Comparison of ENCODE assay signal across 9 mouse cellular contexts in the genomic region with DNA sequence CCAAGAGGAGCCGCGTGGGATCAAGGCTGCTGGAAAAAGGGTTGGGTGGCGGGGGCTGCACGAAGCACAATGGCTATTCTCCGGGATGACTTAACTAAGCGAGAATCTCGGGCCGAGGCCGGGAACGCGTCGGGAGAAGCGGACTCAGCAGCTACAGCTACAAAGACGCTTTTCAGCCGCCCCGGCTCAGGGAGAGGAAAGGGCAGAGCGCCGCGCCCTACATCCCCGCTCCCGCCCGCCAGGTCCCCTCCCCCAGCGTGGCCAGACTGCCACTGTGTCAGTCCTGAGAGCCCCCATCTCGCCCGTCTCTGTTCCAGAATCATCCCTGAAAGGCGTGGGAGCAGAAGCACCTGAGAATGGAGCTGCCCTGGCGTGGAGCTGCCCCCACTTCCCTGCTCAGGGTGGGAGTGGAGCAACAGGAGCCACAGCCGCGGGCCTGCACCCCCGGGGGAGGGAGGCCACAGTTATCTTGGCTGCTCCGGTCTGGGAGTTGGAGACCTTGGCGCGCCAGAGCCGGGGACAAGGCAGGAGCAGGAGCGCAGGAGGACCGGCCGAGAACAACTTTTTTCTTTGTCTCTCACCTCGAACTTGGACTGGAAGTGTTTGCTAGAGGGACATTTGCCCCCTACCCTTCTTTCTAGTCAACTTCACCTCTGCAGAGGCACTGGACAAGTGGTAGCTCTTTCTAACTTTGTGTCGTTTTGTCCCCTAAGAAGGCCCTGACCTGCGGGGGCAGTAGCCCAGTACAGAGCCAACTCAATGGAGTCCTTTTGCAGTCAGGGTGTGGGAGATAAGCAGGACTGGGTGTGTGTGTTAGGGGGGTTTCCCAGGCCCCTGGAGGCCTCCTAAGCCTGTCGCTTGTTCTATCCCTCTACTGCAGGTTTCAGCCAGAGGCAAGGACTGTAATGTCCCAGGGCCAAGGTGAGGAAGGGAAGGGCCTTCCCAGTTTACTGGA. TPM values are rescaled to one million over a fixed set of nuclear protein-coding genes. Genes with fewer than 3 reads are reported as not detected.
DNase-seq lines count a peak whose midpoint lies in the region; ATAC-seq and TF ChIP-seq lines count a peak whose summit lies in the region.
"Had no signal": no experiment of that assay in that cellular context is flagged by ENCODE, and none has a peak within 500 bp of the region (broad histone marks: within the 10 kb centered on the region; RNA-seq: fewer than 3 reads in every experiment).

No protein-coding gene starts in this region.

- no peaks in the 10 kb centered on the region for H3K9me3 ChIP-seq in heart, postnatal 0 days (replicated peaks; ENCODE audit: control insufficient read depth, low read length)
- H3K9me3 ChIP-seq in limb, embryonic 15.5 days: no peaks in the 10 kb centered on the region
- no peaks in the 10 kb centered on the region for H3K9me3 ChIP-seq in midbrain, postnatal 0 days (ENCODE audit: low read length)

- no peak for TF ChIP-seq CTCF in heart, postnatal 0 days (IDR thresholded peaks at IDR 0.05; ENCODE audit: low read depth)
- TF ChIP-seq CTCF in midbrain, postnatal 0 days (IDR thresholded peaks at IDR 0.05): no peak

- intact Hi-C loops in heart, postnatal 25 days (cut with DNase I): no loop called here

- peak overlapping the region; percentile 11 for H3K27ac ChIP-seq in brown adipose tissue, adult 24 weeks (replicated peaks; ENCODE audit: low read depth, low read length)
- H3K27ac ChIP-seq in heart, postnatal 0 days (ENCODE audit: low read depth): peak overlapping the region; percentile 32
- no peak overlapping the region for H3K27ac ChIP-seq in limb, embryonic 15.5 days
- H3K27ac ChIP-seq in midbrain, postnatal 0 days (ENCODE audit: low read depth, low read length): no peak overlapping the region

- peak overlapping the region; percentile 76 for H3K4me3 ChIP-seq in brown adipose tissue, adult 24 weeks (ENCODE audit: insufficient read depth, low read depth, low read length)
- H3K4me3 ChIP-seq in heart, postnatal 0 days (ENCODE audit: low read depth, low read length): peak overlapping the region; percentile 42
- H3K4me3 ChIP-seq in limb, embryonic 15.5 days: peak overlapping the region; percentile 50
- H3K4me3 ChIP-seq in midbrain, postnatal 0 days (ENCODE audit: low read depth, low read length): peak overlapping the region; percentile 53

- H3K9ac ChIP-seq in heart, postnatal 0 days (replicated peaks; ENCODE audit: low read depth, low read length): peak overlapping the region; percentile 12; the same call in 1 of the 2 replicates
- H3K9ac ChIP-seq in limb, embryonic 15.5 days: no peak overlapping the region
- peak overlapping the region; percentile 24; the same call in 1 of the 2 replicates for H3K9ac ChIP-seq in midbrain, postnatal 0 days (replicated peaks; ENCODE audit: low read length, poor library complexity, severe bottlenecking)

- WGBS in heart, postnatal 0 days: 6% methylated on average over 40 of the region's 41 CpGs
- 6% methylated on average over 41 of the region's 41 CpGs for WGBS in limb, embryonic 15.5 days
- 3% methylated on average over 41 of the region's 41 CpGs for WGBS in midbrain, postnatal 0 days

- no peak for TF ChIP-seq EP300 in heart, postnatal 0 days (IDR thresholded peaks at IDR 0.05; ENCODE audit: low read depth)

- ATAC-seq in heart, postnatal 0 days (ENCODE audit: insufficient read depth, low read depth): peak; percentile 16
- 0 out of 2 replicates have a peak, but pooled peaks have one; percentile 12 for ATAC-seq in limb, embryonic 15.5 days (ENCODE audit: insufficient number of reproducible peaks, low FRiP score, low TSS enrichment, low read depth)
- no peak for ATAC-seq in midbrain, postnatal 0 days (ENCODE audit: low FRiP score)

- DNase-seq in heart, adult 11 months: peak; percentile 94
- DNase-seq in heart, postnatal 25 days (ENCODE audit: low spot score): no peak
- DNase-seq in heart, postnatal 0 days (ENCODE audit: low spot score): peak; percentile 59
- no peak for DNase-seq in midbrain, postnatal 0 days (ENCODE audit: low spot score)
- DNase-seq in spleen, postnatal 4 days (ENCODE audit: low spot score in 2 of 2): no peak
- no peak for DNase-seq in left cerebral cortex, adult 9 months (ENCODE audit: low spot score in 2 of 2)

- no peaks in the 10 kb centered on the region for H3K36me3 ChIP-seq in heart, postnatal 0 days (replicated peaks; ENCODE audit: control insufficient read depth, insufficient read depth, low read length)
- no peaks in the 10 kb centered on the region for H3K36me3 ChIP-seq in limb, embryonic 15.5 days
- no peaks in the 10 kb centered on the region for H3K36me3 ChIP-seq in midbrain, postnatal 0 days (ENCODE audit: insufficient read depth, low read length)

- peaks cover 65% of the 10 kb centered on the region for H3K27me3 ChIP-seq in heart, postnatal 0 days (ENCODE audit: control insufficient read depth, insufficient read depth, low read length)
- peaks cover 91% of the 10 kb centered on the region for H3K27me3 ChIP-seq in limb, embryonic 15.5 days
- H3K27me3 ChIP-seq in midbrain, postnatal 0 days (ENCODE audit: insufficient read depth, low read length): peaks cover 54% of the 10 kb centered on the region

- peaks cover 15% of the 10 kb centered on the region for H3K4me1 ChIP-seq in brown adipose tissue, adult 24 weeks (ENCODE audit: control insufficient read depth, insufficient read depth, insufficient read length, low read length)
- H3K4me1 ChIP-seq in heart, postnatal 0 days (ENCODE audit: control insufficient read depth, insufficient read depth): peaks cover 33% of the 10 kb centered on the region
- H3K4me1 ChIP-seq in limb, embryonic 15.5 days: peaks cover 50% of the 10 kb centered on the region
- H3K4me1 ChIP-seq in midbrain, postnatal 0 days (ENCODE audit: insufficient read depth, low read length): peaks cover 25% of the 10 kb centered on the region

- peak overlapping the region; percentile 60 for H3K4me2 ChIP-seq in heart, postnatal 0 days (ENCODE audit: low read depth, low read length)
- peak overlapping the region; percentile 47 for H3K4me2 ChIP-seq in limb, embryonic 15.5 days
- H3K4me2 ChIP-seq in midbrain, postnatal 0 days (ENCODE audit: low read depth, low read length, poor library complexity, severe bottlenecking): peak overlapping the region; percentile 98

RNA-seq across cellular contexts. Expression of gene Rhebl1, which starts 1.6 kb away (rescaled TPM):
- 1 to 10 TPM; 2.0 to 2.8 TPM for total RNA-seq in heart, postnatal 25 days (2021)
- not detected in 2 replicates for polyA plus RNA-seq in brown adipose tissue, adult 24 weeks (2012; ENCODE audit: insufficient read depth, insufficient read length, missing spikeins)
- 7.5 and 12.6 TPM in 2 replicates for total RNA-seq in heart, postnatal 0 days (2014; rRNA removed; ENCODE audit: low replicate concordance)
- 4.0 and 4.1 TPM in 2 replicates for polyA plus RNA-seq in heart, postnatal 0 days (2015; fragmentation: Nextera tagmentation; extraction: Ambion mirVana)
- polyA plus RNA-seq in limb, embryonic 15.5 days (2015; fragmentation: Nextera tagmentation; extraction: Ambion mirVana): 14.1 and 14.2 TPM in 2 replicates
- 9.4 and 10.1 TPM in 2 replicates for total RNA-seq in midbrain, postnatal 0 days (2014; rRNA removed)
- polyA plus RNA-seq in midbrain, postnatal 0 days (2015; fragmentation: Nextera tagmentation; extraction: Ambion mirVana): 30.7 and 31.1 TPM in 2 replicates

RNA-seq across cellular contexts. Expression of gene Dhh, which starts 2.4 kb away (rescaled TPM):
- total RNA-seq in heart, postnatal 25 days (2021): 1 to 10 TPM; 1.8 TPM
- polyA plus RNA-seq in brown adipose tissue, adult 24 weeks (2012; ENCODE audit: insufficient read depth, insufficient read length, missing spikeins): 0.40 and 0.46 TPM in 2 replicates
- total RNA-seq in heart, postnatal 0 days (2014; rRNA removed; ENCODE audit: low replicate concordance): 4.4 and 4.8 TPM in 2 replicates
- 1.7 TPM in 2 replicates for polyA plus RNA-seq in heart, postnatal 0 days (2015; fragmentation: Nextera tagmentation; extraction: Ambion mirVana)
- polyA plus RNA-seq in limb, embryonic 15.5 days (2015; fragmentation: Nextera tagmentation; extraction: Ambion mirVana): 1.8 and 2.7 TPM in 2 replicates
- 0.38 and 0.71 TPM in 2 replicates for total RNA-seq in midbrain, postnatal 0 days (2014; rRNA removed)
- polyA plus RNA-seq in midbrain, postnatal 0 days (2015; fragmentation: Nextera tagmentation; extraction: Ambion mirVana): 0.18 and 0.22 TPM in 2 replicates
- total RNA-seq: hematopoietic stem cell, adult 5-6 weeks had no signal

RNA-seq across cellular contexts. Expression of gene Lmbr1l, which starts 22.1 kb away (rescaled TPM):
- total RNA-seq in heart, postnatal 25 days (2021): 10 to 100 TPM; 11.5 to 13.4 TPM
- polyA plus RNA-seq in brown adipose tissue, adult 24 weeks (2012; ENCODE audit: insufficient read depth, insufficient read length, missing spikeins): 6.0 and 6.3 TPM in 2 replicates
- total RNA-seq in heart, postnatal 0 days (2014; rRNA removed; ENCODE audit: low replicate concordance): 25.5 and 28.2 TPM in 2 replicates
- 8.0 and 9.6 TPM in 2 replicates for polyA plus RNA-seq in heart, postnatal 0 days (2015; fragmentation: Nextera tagmentation; extraction: Ambion mirVana)
- 19.7 and 21.8 TPM in 2 replicates for polyA plus RNA-seq in limb, embryonic 15.5 days (2015; fragmentation: Nextera tagmentation; extraction: Ambion mirVana)
- 46.0 and 56.9 TPM in 2 replicates for total RNA-seq in midbrain, postnatal 0 days (2014; rRNA removed)
- polyA plus RNA-seq in midbrain, postnatal 0 days (2015; fragmentation: Nextera tagmentation; extraction: Ambion mirVana): 19.6 and 21.7 TPM in 2 replicates

RNA-seq across cellular contexts. Expression of gene Kmt2d, which starts 24.9 kb away (rescaled TPM):
- total RNA-seq in heart, postnatal 25 days (2021): 10 to 100 TPM; 52.1 to 57.7 TPM
- polyA plus RNA-seq in brown adipose tissue, adult 24 weeks (2012; ENCODE audit: insufficient read depth, insufficient read length, missing spikeins): 11.1 and 15.1 TPM in 2 replicates
- 31.6 and 34.4 TPM in 2 replicates for total RNA-seq in heart, postnatal 0 days (2014; rRNA removed; ENCODE audit: low replicate concordance)
- 5.5 and 6.0 TPM in 2 replicates for polyA plus RNA-seq in heart, postnatal 0 days (2015; fragmentation: Nextera tagmentation; extraction: Ambion mirVana)
- 11.8 and 13.7 TPM in 2 replicates for polyA plus RNA-seq in limb, embryonic 15.5 days (2015; fragmentation: Nextera tagmentation; extraction: Ambion mirVana)
- total RNA-seq in midbrain, postnatal 0 days (2014; rRNA removed): 32.2 and 32.5 TPM in 2 replicates
- polyA plus RNA-seq in midbrain, postnatal 0 days (2015; fragmentation: Nextera tagmentation; extraction: Ambion mirVana): 5.6 and 7.7 TPM in 2 replicates

RNA-seq across cellular contexts. Expression of gene Tuba1b, which starts 38.5 kb away (rescaled TPM):
- 100 to 1,000 TPM; 163 to 175 TPM for total RNA-seq in heart, postnatal 25 days (2021)
- polyA plus RNA-seq in brown adipose tissue, adult 24 weeks (2012; ENCODE audit: insufficient read depth, insufficient read length, missing spikeins): 520 and 550 TPM in 2 replicates
- total RNA-seq in heart, postnatal 0 days (2014; rRNA removed; ENCODE audit: low replicate concordance): 2,330 and 2,912 TPM in 2 replicates
- 608 and 611 TPM in 2 replicates for polyA plus RNA-seq in heart, postnatal 0 days (2015; fragmentation: Nextera tagmentation; extraction: Ambion mirVana)
- 1,374 and 1,490 TPM in 2 replicates for polyA plus RNA-seq in limb, embryonic 15.5 days (2015; fragmentation: Nextera tagmentation; extraction: Ambion mirVana)
- 2,522 and 3,264 TPM in 2 replicates for total RNA-seq in midbrain, postnatal 0 days (2014; rRNA removed)
- 1,582 and 1,796 TPM in 2 replicates for polyA plus RNA-seq in midbrain, postnatal 0 days (2015; fragmentation: Nextera tagmentation; extraction: Ambion mirVana)

Comparison
In these comparisons a context has a peak if more than half of its experiments do, and no peak if none do; other contexts are left out.
1. DNase-seq: peak in heart, adult 11 months (single experiment) and heart, postnatal 0 days (single experiment); none in heart, postnatal 25 days (single experiment), midbrain, postnatal 0 days (single experiment), spleen, postnatal 4 days (0 of 2) and left cerebral cortex, adult 9 months (0 of 2).
2. H3K27ac ChIP-seq: peak in brown adipose tissue, adult 24 weeks (single experiment) and heart, postnatal 0 days (single experiment); none in limb, embryonic 15.5 days (single experiment) and midbrain, postnatal 0 days (single experiment).
3. H3K4me2 ChIP-seq: peak in every context shown above with its lines; median percentile 98 in midbrain, postnatal 0 days; 60 in heart, postnatal 0 days; 47 in limb, embryonic 15.5 days.
4. Peak in every context shown above with its lines, with median percentiles within 50 percentile points of each other: H3K4me3 ChIP-seq.